In the genomic region with DNA sequence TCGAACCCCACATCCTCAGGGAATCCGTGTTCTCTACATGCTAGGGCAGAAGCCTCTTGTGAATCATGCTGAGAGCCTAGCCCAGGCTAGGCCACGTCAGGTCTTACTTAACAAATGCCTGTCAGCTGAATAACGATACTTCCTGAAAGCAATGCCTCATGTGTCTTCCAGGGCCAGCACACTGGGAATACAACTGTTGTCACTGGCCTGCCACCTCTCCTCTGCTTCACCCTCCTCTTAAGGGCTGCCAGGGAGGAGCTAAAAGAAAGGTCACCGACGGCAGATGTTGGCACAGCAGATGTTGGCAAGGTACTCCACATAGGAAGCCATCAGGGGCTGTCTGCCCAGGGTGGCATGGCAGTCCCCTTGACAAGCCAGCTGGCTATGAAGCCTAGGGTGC, we compare ENCODE assay signal across 11 mouse cellular contexts. TPM values are rescaled to one million over a fixed set of nuclear protein-coding genes. Genes with fewer than 3 reads are reported as not detected.
DNase-seq lines count a peak whose midpoint lies in the region; ATAC-seq and TF ChIP-seq lines count a peak whose summit lies in the region.
"Had no signal": no experiment of that assay in that cellular context is flagged by ENCODE, and none has a peak within 500 bp of the region (broad histone marks: within the 10 kb centered on the region; RNA-seq: fewer than 3 reads in every experiment).

No protein-coding gene starts in this region.

- no peaks in the 10 kb centered on the region for H3K9me3 ChIP-seq in neural tube, embryonic 15.5 days (replicated peaks)
- H3K9me3 ChIP-seq: midbrain, embryonic 10.5 days had no signal

- H3K4me3 ChIP-seq in cerebellum, adult 2 months (replicated peaks; ENCODE audit: insufficient read depth, low read depth, low read length): no peak overlapping the region
- H3K4me3 ChIP-seq in neural tube, embryonic 15.5 days (replicated peaks): no peak overlapping the region
- H3K4me3 ChIP-seq: midbrain, embryonic 10.5 days had no signal

- H3K27ac ChIP-seq in cerebellum, adult 2 months (ENCODE audit: insufficient read depth, low read length): peak overlapping the region; percentile 8
- no peak overlapping the region for H3K27ac ChIP-seq in neural tube, embryonic 15.5 days (replicated peaks)
- H3K27ac ChIP-seq: midbrain, embryonic 10.5 days had no signal

- no peaks in the 10 kb centered on the region for H3K36me3 ChIP-seq in neural tube, embryonic 15.5 days

- no peak overlapping the region for H3K9ac ChIP-seq in neural tube, embryonic 15.5 days (replicated peaks)

- no peak for TF ChIP-seq CTCF in cerebellum, adult 2 months (IDR thresholded peaks at IDR 0.05; ENCODE audit: borderline replicate concordance, insufficient read depth, low read depth, low read length)

- intact Hi-C loops in left cerebral cortex, postnatal 10 days (cut with DNase I): no loop called here

- no peak overlapping the region for H3K4me2 ChIP-seq in neural tube, embryonic 15.5 days

- no peak for TF ChIP-seq POLR2A in cerebellum, adult 2 months (IDR thresholded peaks at IDR 0.05; ENCODE audit: borderline replicate concordance, insufficient read depth, low read length)

- no peak for ATAC-seq in neural tube, embryonic 15.5 days (ENCODE audit: low FRiP score)

- no peak for DNase-seq in cerebellum, adult 2 months
- DNase-seq in cerebellum, adult 8-10 months: no peak
- peak; percentile 38 to 61 for DNase-seq in lung, adult 18-20 months
- DNase-seq in lung, postnatal 10 days: no peak
- DNase-seq in gastrocnemius, postnatal 25 days: peak; percentile 76
- DNase-seq in lung, postnatal 36 days: peak; percentile 44
- DNase-seq in left cerebral cortex, postnatal 10 days (ENCODE audit: extremely low spot score in 1 of 2, low spot score in 2 of 2): no peak
- DNase-seq: kidney, adult 18-20 months; right cerebral cortex, postnatal 4 days had no signal

- no peaks in the 10 kb centered on the region for H3K27me3 ChIP-seq in cerebellum, adult 2 months (ENCODE audit: control insufficient read depth, insufficient read depth, low read length)
- H3K27me3 ChIP-seq in neural tube, embryonic 15.5 days (replicated peaks): no peaks in the 10 kb centered on the region

- WGBS in cerebellum, adult 2 months: 53% methylated on average over 6 of the region's 6 CpGs
- WGBS in neural tube, embryonic 15.5 days: 77% methylated on average over 6 of the region's 6 CpGs

- peaks cover 47% of the 10 kb centered on the region for H3K4me1 ChIP-seq in cerebellum, adult 2 months (ENCODE audit: control insufficient read depth, insufficient read depth, low read length)
- H3K4me1 ChIP-seq in neural tube, embryonic 15.5 days: peaks cover 83% of the 10 kb centered on the region

RNA-seq across cellular contexts. Expression of gene Hdac7, which starts 20.3 kb away (rescaled TPM):
- 38.3 and 40.9 TPM in 2 replicates for polyA plus RNA-seq in cerebellum, adult 2 months (2012; rRNA removed)
- total RNA-seq in gastrocnemius, postnatal 25 days (2021): 10 to 100 TPM; 11.9 to 15.0 TPM
- total RNA-seq in left cerebral cortex, postnatal 10 days (2021): 10 to 100 TPM; 21.5 to 23.5 TPM
- polyA plus RNA-seq in neural tube, embryonic 15.5 days (2015; fragmentation: Nextera tagmentation; extraction: Ambion mirVana): 26.5 and 32.1 TPM in 2 replicates

RNA-seq across cellular contexts. Expression of gene Slc48a1, which starts 45.7 kb away (rescaled TPM):
- 129 and 133 TPM in 2 replicates for polyA plus RNA-seq in cerebellum, adult 2 months (2012; rRNA removed)
- total RNA-seq in gastrocnemius, postnatal 25 days (2021): 10 to 100 TPM; 44.7 to 47.2 TPM
- 100 to 1,000 TPM; 122 to 127 TPM for total RNA-seq in left cerebral cortex, postnatal 10 days (2021)
- 99.0 and 101 TPM in 2 replicates for polyA plus RNA-seq in neural tube, embryonic 15.5 days (2015; fragmentation: Nextera tagmentation; extraction: Ambion mirVana)

RNA-seq across cellular contexts. Expression of gene Rapgef3, which starts 56.3 kb away (rescaled TPM):
- polyA plus RNA-seq in cerebellum, adult 2 months (2012; rRNA removed): 35.0 and 36.5 TPM in 2 replicates
- total RNA-seq in gastrocnemius, postnatal 25 days (2021): 1 to 10 TPM; 3.7 to 8.1 TPM
- total RNA-seq in left cerebral cortex, postnatal 10 days (2021): 10 to 100 TPM; 22.6 to 24.5 TPM
- 12.5 and 19.5 TPM in 2 replicates for polyA plus RNA-seq in neural tube, embryonic 15.5 days (2015; fragmentation: Nextera tagmentation; extraction: Ambion mirVana)

Comparison
In these comparisons a context has a peak if more than half of its experiments do, and no peak if none do; other contexts are left out.
1. DNase-seq: peak in lung, adult 18-20 months (2 of 2), gastrocnemius, postnatal 25 days (single experiment) and lung, postnatal 36 days (single experiment); none in cerebellum, adult 2 months (0 of 2), cerebellum, adult 8-10 months (single experiment), lung, postnatal 10 days (single experiment) and left cerebral cortex, postnatal 10 days (0 of 2).